Mouse (Mus musculus): ENCODE data around the gene Gtf2h4.

Gtf2h4 gene

GRCm38 (mm10) chr17:35635699-35636111 lies 37.8 kb downstream of the Gtf2h4 start:
- peak; percentile 77 for DNase-seq

GRCm38 (mm10) chr17:35635202-35635601 lies 38.3 kb downstream of the Gtf2h4 start:
- DNase-seq = no peak

- no peak for DNase-seq
Observed at GRCm38 (mm10) chr17:35633992-35634391, 39.5 kb downstream of the Gtf2h4 start.

- DNase-seq = no peak
Observed at GRCm38 (mm10) chr17:35626537-35626936, 47.0 kb downstream of the Gtf2h4 start, which contains the start of gene Gm9573. Gene Gm9573 (minus strand): TSS chr17:35626637.

Data from cerebellum, adult 9-11 months (tissue).